17 mouse cellular contexts compared by ENCODE assay signal in genomic region chr13:47894331-47894730, GRCm38 (mm10).
DNase-seq lines count a peak whose midpoint lies in the region; ATAC-seq lines count a peak whose summit lies in the region.
"Had no signal": no experiment of that assay in that cellular context is flagged by ENCODE, and none has a peak within 500 bp of the region (broad histone marks: within the 10 kb centered on the region; RNA-seq: fewer than 3 reads in every experiment).

No protein-coding gene starts in this region.

- ATAC-seq in frontal cortex, adult (ENCODE audit: low TSS enrichment) = peak; percentile 95
- ATAC-seq: inflammation-experienced regulatory T-cells, adult 6 months; liver, embryonic 12.5 days had no signal

- DNase-seq in frontal cortex, postnatal 14 days (ENCODE audit: low spot score in 2 of 2) = no peak
- peak; percentile 17 to 39 for DNase-seq in right cerebral cortex, adult 2 months (ENCODE audit: low spot score in 2 of 2)
- no peak for DNase-seq in right cerebral cortex, postnatal 10 days (ENCODE audit: low spot score in 2 of 2)
- DNase-seq in adrenal gland, adult 8-10 months = peak; percentile 32
- peak; percentile 6 for DNase-seq in skeletal muscle tissue, adult 2 months (ENCODE audit: low read depth, low spot score)
- no peak for DNase-seq in yolk sac, embryonic 10.5 days (ENCODE audit: low spot score)
- no peak for DNase-seq in c-Kit-positive CD71-positive TER-119-positive erythroid progenitor cells, embryonic 14.5 days (ENCODE audit: low spot score)
- DNase-seq: cerebellum, adult 2 months; heart, adult 2 months; kidney, adult 9 months; kidney, postnatal 4 days; lung, embryonic 14.5 days; lung, postnatal 4 days; spleen, adult 18-20 months had no signal

Comparison
In these comparisons a context has a peak if more than half of its experiments do, and no peak if none do; other contexts are left out.
1. DNase-seq: peak in right cerebral cortex, adult 2 months (2 of 2), adrenal gland, adult 8-10 months (single experiment) and skeletal muscle tissue, adult 2 months (single experiment); none in frontal cortex, postnatal 14 days (0 of 2), right cerebral cortex, postnatal 10 days (0 of 2), yolk sac, embryonic 10.5 days (single experiment) and c-Kit-positive CD71-positive TER-119-positive erythroid progenitor cells, embryonic 14.5 days (single experiment).